Mouse (Mus musculus): ENCODE data around the gene Tfpi. TPM values are rescaled to one million over a fixed set of nuclear protein-coding genes. Genes with fewer than 3 reads are reported as not detected.

The Tfpi gene
- polyA plus RNA-seq, 1 experiment from 2014 or later = 53.9 TPM

GRCm38 (mm10) chr2:84383828-84384227 is 92.7 kb downstream of the Tfpi start:
- no peak overlapping the region for H3K4me2 ChIP-seq (ENCODE audit: low read length)
- H3K27ac ChIP-seq (ENCODE audit: low read depth) = no peak overlapping the region
- 74% methylated on average over 4 of the region's 4 CpGs for WGBS
- DNase-seq (ENCODE audit: low spot score) = no peak
- H3K27me3 ChIP-seq (replicated peaks; ENCODE audit: control insufficient read depth, insufficient read depth, low read length) = no peaks in the 10 kb centered on the region
- peaks cover 8% of the 10 kb centered on the region for H3K4me1 ChIP-seq (replicated peaks; ENCODE audit: control insufficient read depth, insufficient read depth, low read length)
- no peaks in the 10 kb centered on the region for H3K9me3 ChIP-seq (ENCODE audit: control insufficient read depth, low read length)
- no peak overlapping the region for H3K4me3 ChIP-seq (ENCODE audit: low read depth, low read length)
- no peak overlapping the region for H3K9ac ChIP-seq (ENCODE audit: low read length)
- H3K36me3 ChIP-seq (ENCODE audit: control insufficient read depth, insufficient read depth, low read length) = no peaks in the 10 kb centered on the region
- ATAC-seq (replicated peaks; ENCODE audit: low FRiP score, low TSS enrichment, low read depth) = no peak

Other genes with a start within 250 kb of the Tfpi start
- gene Calcrl, start 51.4 kb downstream of the Tfpi start, polyA plus RNA-seq (2014; fragmentation: Nextera tagmentation; extraction: Ambion mirVana) = 34.3 and 42.3 TPM in 2 replicates
- 59.5 and 64.6 TPM in 2 replicates for gene Ctnnd1, start 174.0 kb upstream of the Tfpi start, polyA plus RNA-seq (2014; fragmentation: Nextera tagmentation; extraction: Ambion mirVana)
- gene Btbd18, start 182.3 kb upstream of the Tfpi start, polyA plus RNA-seq (2014; fragmentation: Nextera tagmentation; extraction: Ambion mirVana) = 0.34 and 0.60 TPM in 2 replicates
- 309 and 329 TPM in 2 replicates for gene Selenoh, start 194.0 kb upstream of the Tfpi start, polyA plus RNA-seq (2014; fragmentation: Nextera tagmentation; extraction: Ambion mirVana)
- gene Gm28635, start 201.3 kb upstream of the Tfpi start, polyA plus RNA-seq (2014; fragmentation: Nextera tagmentation; extraction: Ambion mirVana) = not detected in 2 replicates
- gene Med19, start 201.6 kb upstream of the Tfpi start, polyA plus RNA-seq (2014; fragmentation: Nextera tagmentation; extraction: Ambion mirVana) = 39.5 and 40.6 TPM in 2 replicates
- gene Tmx2, start 202.4 kb upstream of the Tfpi start, polyA plus RNA-seq (2014; fragmentation: Nextera tagmentation; extraction: Ambion mirVana) = 131 and 134 TPM in 2 replicates
- 30.0 and 30.7 TPM in 2 replicates for gene Zdhhc5, start 238.4 kb upstream of the Tfpi start, polyA plus RNA-seq (2014; fragmentation: Nextera tagmentation; extraction: Ambion mirVana)

Measured in intestine, embryonic 14.5 days (tissue).